Mouse (Mus musculus): ENCODE data around the gene Fuk.

DNA sequence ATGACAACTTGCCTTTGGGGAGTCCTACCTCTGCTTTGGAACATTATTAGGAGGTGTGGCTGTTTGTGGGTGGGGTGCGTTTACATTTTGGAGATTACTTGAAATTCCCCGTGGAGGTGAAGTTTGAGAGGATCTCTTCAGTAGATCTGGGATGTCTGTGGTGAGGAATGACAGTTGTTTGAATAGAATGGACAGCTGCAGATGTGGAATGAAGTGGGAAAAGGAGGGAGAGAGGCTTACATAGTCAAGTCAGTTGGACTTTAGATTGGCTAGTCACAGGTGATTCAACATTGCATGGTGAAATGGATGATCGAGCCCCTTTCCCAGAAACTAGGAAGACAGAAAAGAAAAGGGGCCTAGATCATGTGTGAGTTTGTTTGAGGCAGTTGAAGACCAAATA lies 30.2 kb upstream of the Fuk start:
- no peak for TF ChIP-seq CTCF (IDR thresholded peaks at IDR 0.05; ENCODE audit: control insufficient read depth, insufficient read depth, low read length)
- no peak for TF ChIP-seq POLR2A (IDR thresholded peaks at IDR 0.05; ENCODE audit: borderline replicate concordance, control insufficient read depth, low read depth, low read length)
